Mouse (Mus musculus) cerebral cortex, adult 2 months (tissue): Measurements from ENCODE around the gene Rap1gds1.

ENCODE experiments used
- WGBS: fragments of 180-500 bp; shearing (Covaris S2); methylation state at CpG from one replicate; pipeline ENCODE4 v1.1.7; 2018; 5-methylcytosine and 5-hydroxymethylcytosine counted together

The Rap1gds1 gene

GRCm38 (mm10) chr3:138877741-138878140 lies 197.3 kb downstream of the Rap1gds1 start:
- 59% methylated on average over 4 of the region's 4 CpGs for WGBS

DNA sequence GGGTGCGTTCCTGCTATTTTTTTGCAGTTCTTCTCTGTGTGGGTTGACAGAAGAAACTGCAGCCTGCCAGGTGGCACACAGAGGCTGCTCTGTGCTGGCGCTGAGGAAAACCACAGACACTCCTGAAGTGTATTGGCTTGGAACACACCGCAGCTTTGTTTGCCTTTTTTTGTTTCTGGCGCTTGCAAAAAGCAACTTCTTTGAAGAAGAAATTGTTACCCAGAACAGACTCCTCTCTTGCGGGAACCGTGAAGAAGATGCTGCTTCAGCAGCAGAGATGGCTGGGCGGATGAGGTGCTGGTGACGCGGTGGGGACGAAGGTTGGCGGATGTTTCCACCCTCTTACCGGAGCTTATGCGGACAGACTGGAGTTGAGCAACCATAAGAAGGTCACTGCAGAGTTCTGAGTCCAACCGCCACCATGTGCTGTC lies 198.1 kb downstream of the Rap1gds1 start:
- WGBS = 32% methylated on average over 14 of the region's 14 CpGs

GRCm38 (mm10) chr3:138876418-138876817 lies 198.6 kb downstream of the Rap1gds1 start:
- WGBS = 62% methylated on average over 10 of the region's 10 CpGs

DNA sequence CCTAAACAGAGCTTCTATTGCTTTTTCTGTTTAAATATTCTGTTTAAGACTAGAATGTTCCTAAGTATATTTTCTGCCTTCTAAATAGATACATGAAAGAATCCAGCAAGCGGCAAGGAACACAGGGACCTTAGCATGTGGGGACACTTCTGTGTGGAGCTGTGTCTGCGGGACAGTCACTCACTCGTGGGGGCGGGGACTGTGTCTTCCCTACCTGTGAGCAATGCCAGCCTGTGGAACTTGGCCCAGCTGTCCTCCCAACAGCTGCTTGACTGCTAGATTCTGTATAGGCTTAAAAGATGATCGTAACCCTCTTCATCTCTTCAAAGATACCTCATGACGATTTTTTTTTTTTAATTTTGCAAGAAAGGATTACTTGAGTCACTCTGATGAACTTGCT lies 199.1 kb downstream of the Rap1gds1 start:
- 68% methylated on average over 6 of the region's 6 CpGs for WGBS
